Mouse (Mus musculus) thymus, adult 2 months (tissue): ENCODE data around the gene Drd3.

ENCODE experiments used
- CTCF ChIP-seq: fragments of 200-500 bp; IDR thresholded peaks from 2 replicates; pipeline ENCODE4 v1.5.1; 2012; ENCODE audit warnings: mild to moderate bottlenecking, control low read depth, low read length, moderate library complexity, borderline replicate concordance; ENCODE audit not compliant: control insufficient read depth, poor library complexity, insufficient read depth; ENCODE audit errors: extremely low read depth
- POLR2A ChIP-seq: fragments of 200-500 bp; IDR thresholded peaks from 2 replicates; pipeline ENCODE4 v1.6.1; 2012; ENCODE audit warnings: mild to moderate bottlenecking, low read length, control low read depth, moderate library complexity; ENCODE audit not compliant: control insufficient read depth, poor library complexity, insufficient read depth; ENCODE audit errors: extremely low read depth

DNA sequence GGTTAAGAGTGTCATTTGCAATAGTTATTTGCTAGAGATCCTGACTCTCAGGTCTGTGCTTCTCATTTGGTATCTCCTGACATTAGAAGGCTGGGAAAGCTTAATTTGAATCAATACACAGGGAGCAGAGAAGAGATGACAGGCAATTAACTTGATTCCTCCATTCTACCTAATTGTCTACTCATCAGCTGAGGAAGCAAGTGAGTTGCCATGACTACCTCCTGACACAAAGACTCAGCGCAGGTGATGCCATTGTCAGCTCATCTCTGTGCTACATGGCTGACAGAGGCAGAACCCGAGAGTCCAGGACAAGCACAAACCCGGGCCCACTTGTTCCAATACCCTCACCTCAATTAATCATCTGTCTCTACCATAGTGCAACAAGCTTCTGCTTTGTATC is 73.7 kb downstream of the Drd3 start:
- no peak for TF ChIP-seq POLR2A
- no peak for TF ChIP-seq CTCF
